Mouse (Mus musculus): ENCODE measurements around the gene Coasy. TPM values are rescaled to one million over a fixed set of nuclear protein-coding genes. Genes with fewer than 3 reads are reported as not detected.

The Coasy gene
- polyA plus RNA-seq, 1 experiment from 2014 or later = 31.4 TPM

- Histone ChIP-seq H3K4me1 (ENCODE audit: control insufficient read depth in 2 of 2, insufficient read depth in 2 of 2, low read length in 2 of 2) (peaks cover 74 to 86% of the 10 kb centered on the region in 2 experiments), H3K27me3 (ENCODE audit: control insufficient read depth, insufficient read depth, low read length) (no peaks in the 10 kb centered on the region), H3K27ac (replicated peaks in 1 of 2; ENCODE audit: control insufficient read depth in 1 of 2, insufficient read depth in 1 of 2, low read depth in 2 of 2, low read length in 2 of 2) (peak overlapping the region; percentile 91 to 99), H3K36me3 (ENCODE audit: control insufficient read depth, insufficient read depth, low read length) (peaks cover 12% of the 10 kb centered on the region; the same call in 1 of the 2 replicates), H3K4me3 (ENCODE audit: control insufficient read depth in 1 of 2, insufficient read depth in 1 of 2, low read depth in 1 of 2, low read length in 2 of 2) (no peak overlapping the region), H3K9me3 (ENCODE audit: control insufficient read depth, low read length) (no peaks in the 10 kb centered on the region), H3K4me2 (ENCODE audit: low read length) (peak overlapping the region; percentile 36), H3K9ac (ENCODE audit: low read length) (peak overlapping the region; percentile 63)
- WGBS = 45% methylated on average over 14 of the region's 14 CpGs
- ATAC-seq (ENCODE audit: insufficient number of reproducible peaks, insufficient read depth, low FRiP score, low read depth) = peak; percentile 6; the same call in 1 of the 2 replicates
These were observed 19.2 kb upstream of the Coasy start for GRCm38 (mm10) chr11:101062971-101063675.

DNA sequence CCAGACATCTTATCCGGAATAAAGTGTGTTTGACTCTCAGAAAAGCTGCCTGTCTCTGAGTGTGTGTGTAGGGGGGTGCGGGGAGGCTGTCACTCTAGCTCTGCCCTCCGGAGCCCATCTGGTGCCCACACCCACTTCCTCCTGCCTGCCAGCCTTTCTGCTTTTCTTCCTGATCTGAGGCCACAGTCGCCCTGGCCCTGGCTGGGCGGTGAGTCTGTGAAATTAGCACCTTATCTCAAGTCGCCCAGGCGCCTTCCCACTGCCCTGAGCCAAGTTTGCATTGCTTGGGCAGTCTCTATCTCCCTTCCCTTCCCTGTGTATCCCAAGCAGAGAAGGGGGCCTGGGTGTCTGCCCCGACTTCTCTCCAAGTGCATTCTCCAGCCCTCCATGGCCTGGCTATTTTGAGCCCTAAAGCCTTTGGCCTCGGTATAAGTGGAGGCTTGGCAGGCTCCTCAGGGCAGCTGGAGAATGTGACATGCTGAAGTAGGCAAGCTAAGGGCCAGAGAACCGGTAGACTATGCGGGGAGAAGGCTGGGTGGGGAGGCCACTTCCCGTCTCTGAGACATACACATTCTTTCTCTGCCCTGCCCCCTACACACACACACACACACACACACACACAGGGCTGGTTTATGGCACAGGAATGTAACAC is 18.6 kb upstream of the Coasy start:
- peaks cover 68 to 79% of the 10 kb centered on the region in 2 experiments for H3K4me1 ChIP-seq (ENCODE audit: control insufficient read depth in 2 of 2, insufficient read depth in 2 of 2, low read length in 2 of 2)
- peak; percentile 75 for ATAC-seq (ENCODE audit: insufficient number of reproducible peaks, insufficient read depth, low FRiP score, low read depth)
- no peak overlapping the region for H3K4me3 ChIP-seq (ENCODE audit: control insufficient read depth in 1 of 2, insufficient read depth in 1 of 2, low read depth in 1 of 2, low read length in 2 of 2)
- peak overlapping the region; percentile 63 for H3K9ac ChIP-seq (ENCODE audit: low read length)
- H3K4me2 ChIP-seq (ENCODE audit: low read length) = peak overlapping the region; percentile 36; the same call in 1 of the 2 replicates
- H3K27me3 ChIP-seq (ENCODE audit: control insufficient read depth, insufficient read depth, low read length) = no peaks in the 10 kb centered on the region
- 2% methylated on average over 12 of the region's 12 CpGs for WGBS
- H3K9me3 ChIP-seq (ENCODE audit: control insufficient read depth, low read length) = no peaks in the 10 kb centered on the region
- peak overlapping the region; percentile 91 to 99 for H3K27ac ChIP-seq (replicated peaks in 1 of 2; ENCODE audit: control insufficient read depth in 1 of 2, insufficient read depth in 1 of 2, low read depth in 2 of 2, low read length in 2 of 2)
- peaks cover 12% of the 10 kb centered on the region; the same call in 1 of the 2 replicates for H3K36me3 ChIP-seq (ENCODE audit: control insufficient read depth, insufficient read depth, low read length)

DNA sequence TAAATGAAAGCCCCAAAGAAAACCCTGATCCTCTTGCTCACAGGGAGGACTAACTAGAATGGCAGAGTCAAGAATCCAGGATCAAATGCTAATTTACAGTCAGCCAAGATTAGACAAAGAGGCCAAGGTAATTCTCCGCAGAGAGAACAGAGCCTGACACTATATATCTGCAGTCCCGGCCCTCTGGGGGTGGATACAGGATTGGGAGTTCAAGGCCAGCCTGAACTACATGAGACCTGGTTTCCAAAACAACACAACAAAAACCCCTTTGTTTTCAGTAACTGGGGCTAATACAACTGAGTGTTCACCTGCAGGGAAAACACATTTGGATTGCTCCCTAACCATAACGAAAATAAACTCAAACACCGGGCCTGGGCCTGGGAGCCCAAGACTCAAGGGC is 17.9 kb upstream of the Coasy start:
- Histone ChIP-seq H3K27ac (replicated peaks in 1 of 2; ENCODE audit: control insufficient read depth in 1 of 2, insufficient read depth in 1 of 2, low read depth in 2 of 2, low read length in 2 of 2) (peak overlapping the region; percentile 91 to 99), H3K4me2 (ENCODE audit: low read length) (peak overlapping the region; percentile 36; the same call in 1 of the 2 replicates), H3K9me3 (ENCODE audit: control insufficient read depth, low read length) (no peaks in the 10 kb centered on the region), H3K9ac (ENCODE audit: low read length) (peak overlapping the region; percentile 42), H3K27me3 (ENCODE audit: control insufficient read depth, insufficient read depth, low read length) (no peaks in the 10 kb centered on the region), H3K4me1 (ENCODE audit: control insufficient read depth in 2 of 2, insufficient read depth in 2 of 2, low read length in 2 of 2) (peaks cover 61 to 72% of the 10 kb centered on the region in 2 experiments), H3K4me3 (ENCODE audit: control insufficient read depth in 1 of 2, insufficient read depth in 1 of 2, low read depth in 1 of 2, low read length in 2 of 2) (no peak overlapping the region), H3K36me3 (ENCODE audit: control insufficient read depth, insufficient read depth, low read length) (peaks cover 12% of the 10 kb centered on the region; the same call in 1 of the 2 replicates)
- no peak for ATAC-seq (ENCODE audit: insufficient number of reproducible peaks, insufficient read depth, low FRiP score, low read depth)
- WGBS = 46% methylated on average over 4 of the region's 4 CpGs

DNA sequence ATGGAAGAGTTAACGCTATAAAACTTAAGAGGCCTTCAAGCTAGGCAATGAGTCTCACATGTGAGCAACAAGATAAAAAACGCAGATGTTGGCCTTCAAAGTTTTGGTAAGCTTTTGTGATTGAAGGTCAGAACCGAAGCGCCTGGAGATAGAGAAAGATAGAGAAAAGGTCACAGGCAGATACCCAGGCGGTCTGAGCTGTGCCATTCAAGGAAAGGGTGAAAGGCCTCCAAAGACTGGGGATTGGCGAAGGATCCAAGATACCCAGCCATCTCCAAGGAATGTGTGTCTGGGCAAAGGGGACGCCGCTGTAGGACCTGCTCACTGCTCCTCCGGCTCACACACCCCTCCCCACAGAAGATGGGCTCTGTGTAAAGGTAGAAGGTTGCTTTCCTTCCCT is 17.4 kb upstream of the Coasy start:
- peak overlapping the region; percentile 91 to 99 for H3K27ac ChIP-seq (replicated peaks in 1 of 2; ENCODE audit: control insufficient read depth in 1 of 2, insufficient read depth in 1 of 2, low read depth in 2 of 2, low read length in 2 of 2)
- peaks cover 56 to 67% of the 10 kb centered on the region in 2 experiments for H3K4me1 ChIP-seq (ENCODE audit: control insufficient read depth in 2 of 2, insufficient read depth in 2 of 2, low read length in 2 of 2)
- no peaks in the 10 kb centered on the region for H3K27me3 ChIP-seq (ENCODE audit: control insufficient read depth, insufficient read depth, low read length)
- no peak overlapping the region for H3K4me3 ChIP-seq (ENCODE audit: control insufficient read depth in 1 of 2, insufficient read depth in 1 of 2, low read depth in 1 of 2, low read length in 2 of 2)
- H3K4me2 ChIP-seq (ENCODE audit: low read length) = no peak overlapping the region
- WGBS = 78% methylated on average over 9 of the region's 9 CpGs
- peaks cover 12% of the 10 kb centered on the region; the same call in 1 of the 2 replicates for H3K36me3 ChIP-seq (ENCODE audit: control insufficient read depth, insufficient read depth, low read length)
- no peak overlapping the region for H3K9ac ChIP-seq (ENCODE audit: low read length)
- no peaks in the 10 kb centered on the region for H3K9me3 ChIP-seq (ENCODE audit: control insufficient read depth, low read length)
- no peak for ATAC-seq (ENCODE audit: insufficient number of reproducible peaks, insufficient read depth, low FRiP score, low read depth)

DNA sequence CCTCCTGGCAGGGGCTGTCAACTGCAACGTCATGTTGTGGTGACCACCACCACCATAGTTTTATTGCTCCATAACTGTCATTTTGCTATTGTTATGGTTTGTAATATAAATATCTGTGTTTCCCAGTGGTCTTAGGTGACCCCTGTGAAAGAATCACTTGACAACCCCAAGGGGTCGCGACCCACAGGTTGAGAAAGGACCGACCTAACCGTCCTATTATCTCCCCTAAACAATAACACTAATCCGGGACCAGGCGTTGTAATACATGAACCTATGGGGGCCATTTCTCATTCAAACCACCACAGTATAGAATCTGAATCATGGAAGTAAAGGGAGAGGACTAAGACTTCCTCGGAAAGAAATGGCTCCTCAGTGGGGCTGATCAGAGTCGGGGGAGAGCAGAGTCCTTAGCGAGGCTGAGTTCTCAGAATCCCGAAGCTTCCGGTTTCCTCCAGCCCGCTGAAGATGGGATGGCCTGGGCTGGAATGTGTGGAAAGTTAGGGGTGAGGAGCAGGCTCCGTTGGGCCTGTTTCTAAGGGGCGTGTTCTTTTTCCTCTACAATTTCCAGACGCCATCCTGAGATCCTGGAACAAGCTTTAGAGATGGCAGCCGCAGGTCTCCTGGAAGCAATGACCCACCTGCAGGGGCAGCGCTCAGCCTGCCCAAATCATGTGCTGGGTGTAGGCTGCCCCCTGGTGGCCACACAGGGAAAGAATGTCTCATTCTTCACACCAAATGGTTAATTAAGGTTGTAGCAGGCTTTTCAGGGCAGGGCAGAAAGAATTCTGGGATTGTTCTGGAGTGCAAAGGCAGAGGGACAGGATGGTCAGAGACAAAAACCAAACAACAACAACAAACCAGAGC is 15.6 kb upstream of the Coasy start:
- ATAC-seq (ENCODE audit: insufficient number of reproducible peaks, insufficient read depth, low FRiP score, low read depth) = no peak
- no peaks in the 10 kb centered on the region for H3K9me3 ChIP-seq (ENCODE audit: control insufficient read depth, low read length)
- no peaks in the 10 kb centered on the region for H3K27me3 ChIP-seq (ENCODE audit: control insufficient read depth, insufficient read depth, low read length)
- H3K9ac ChIP-seq (ENCODE audit: low read length) = peak overlapping the region; percentile 31; the same call in 1 of the 2 replicates
- 18% methylated on average over 18 of the region's 18 CpGs for WGBS
- peaks cover 42 to 55% of the 10 kb centered on the region in 2 experiments for H3K4me1 ChIP-seq (ENCODE audit: control insufficient read depth in 2 of 2, insufficient read depth in 2 of 2, low read length in 2 of 2)
- H3K36me3 ChIP-seq (ENCODE audit: control insufficient read depth, insufficient read depth, low read length) = peaks cover 8% of the 10 kb centered on the region; the same call in 1 of the 2 replicates
- H3K4me3 ChIP-seq (ENCODE audit: control insufficient read depth in 1 of 2, insufficient read depth in 1 of 2, low read depth in 1 of 2, low read length in 2 of 2) = peak overlapping the region; percentile 28 to 40
- peak overlapping the region; percentile 61 for H3K4me2 ChIP-seq (ENCODE audit: low read length)
- H3K27ac ChIP-seq (replicated peaks in 1 of 2; ENCODE audit: control insufficient read depth in 1 of 2, insufficient read depth in 1 of 2, low read depth in 2 of 2, low read length in 2 of 2) = peak overlapping the region; percentile 17 to 34; a peak in 1 of 4 replicates

GRCm38 (mm10) chr11:101069391-101070188 is 12.8 kb upstream of the Coasy start, which contains the start of gene Naglu:
Naglu (plus strand) TSS chr11:101070012.
- Histone ChIP-seq H3K9me3 (ENCODE audit: control insufficient read depth, low read length) (no peaks in the 10 kb centered on the region), H3K4me2 (ENCODE audit: low read length) (peak within 1 kb of the TSS; percentile 99), H3K9ac (ENCODE audit: low read length) (peak within 1 kb of the TSS; percentile 84), H3K27me3 (ENCODE audit: control insufficient read depth, insufficient read depth, low read length) (no peaks in the 10 kb centered on the region), H3K27ac (replicated peaks in 1 of 2; ENCODE audit: control insufficient read depth in 1 of 2, insufficient read depth in 1 of 2, low read depth in 2 of 2, low read length in 2 of 2) (peak within 1 kb of the TSS in 1 of 2 experiments; percentile 11; a peak in 1 of 4 replicates), H3K36me3 (ENCODE audit: control insufficient read depth, insufficient read depth, low read length) (no peaks in the 10 kb centered on the region), H3K4me1 (ENCODE audit: control insufficient read depth in 2 of 2, insufficient read depth in 2 of 2, low read length in 2 of 2) (peaks cover 15 to 26% of the 10 kb centered on the region in 2 experiments), H3K4me3 (ENCODE audit: control insufficient read depth in 1 of 2, insufficient read depth in 1 of 2, low read depth in 1 of 2, low read length in 2 of 2) (peak within 1 kb of the TSS; percentile 69 to 85)
- ATAC-seq (ENCODE audit: insufficient number of reproducible peaks, insufficient read depth, low FRiP score, low read depth) = peak; percentile 82
- 4% methylated on average over 35 of the region's 35 CpGs for WGBS
